ENCODE assay signal across 17 mouse cellular contexts in genomic region chr1:118917520-118918220, GRCm38 (mm10).
A peak's percentile ranks its signal among the peaks of the same experiment; 100 is the strongest.
DNase-seq lines count a peak whose midpoint lies in the region; ATAC-seq and TF ChIP-seq lines count a peak whose summit lies in the region.
"Had no signal": no experiment of that assay in that cellular context is flagged by ENCODE, and none has a peak within 500 bp of the region (broad histone marks: within the 10 kb centered on the region; RNA-seq: fewer than 3 reads in every experiment).

No protein-coding gene starts in this region.

- intact Hi-C loops in left cerebral cortex, postnatal 4 days (cut with DNase I): no loop called here
- intact Hi-C loops in gastrocnemius, postnatal 14 days (cut with DNase I; ENCODE audit: low total_unique reads): no loop called here

- H3K4me2 ChIP-seq in intestine, embryonic 16.5 days (ENCODE audit: low read depth, low read length): no peak overlapping the region
- H3K4me2 ChIP-seq: forebrain, embryonic 13.5 days; hindbrain, embryonic 15.5 days; midbrain, embryonic 12.5 days had no signal

- TF ChIP-seq CTCF in layer of hippocampus, adult 2 months (conservative IDR thresholded peaks at IDR 0.05): no peak

- WGBS in intestine, embryonic 16.5 days: 37% methylated on average over 7 of the region's 7 CpGs

- no peak for ATAC-seq in intestine, embryonic 16.5 days
- ATAC-seq: activated CD4-positive, CD25-positive, alpha-beta regulatory T cell, adult 4 months; forebrain, embryonic 13.5 days had no signal

- H3K27ac ChIP-seq in intestine, embryonic 16.5 days (ENCODE audit: low read length): no peak overlapping the region
- H3K27ac ChIP-seq in layer of hippocampus, adult 2 months: no peak overlapping the region
- H3K27ac ChIP-seq: midbrain, embryonic 12.5 days; stomach, postnatal 0 days had no signal

- no peak overlapping the region for H3K4me3 ChIP-seq in intestine, embryonic 16.5 days (ENCODE audit: low read length)
- H3K4me3 ChIP-seq in layer of hippocampus, adult 2 months: no peak overlapping the region
- H3K4me3 ChIP-seq: forebrain, embryonic 13.5 days; hindbrain, embryonic 15.5 days; midbrain, embryonic 12.5 days; myocyte had no signal

- no peaks in the 10 kb centered on the region for H3K27me3 ChIP-seq in intestine, embryonic 16.5 days (replicated peaks; ENCODE audit: control insufficient read depth, insufficient read depth, low read length)
- H3K27me3 ChIP-seq: hindbrain, embryonic 15.5 days had no signal

- H3K36me3 ChIP-seq in intestine, embryonic 16.5 days (ENCODE audit: control insufficient read depth, insufficient read depth, low read length): no peaks in the 10 kb centered on the region
- H3K36me3 ChIP-seq: hindbrain, embryonic 15.5 days; midbrain, embryonic 12.5 days had no signal

- no peak overlapping the region for H3K9ac ChIP-seq in intestine, embryonic 16.5 days (ENCODE audit: low read depth, low read length)
- H3K9ac ChIP-seq: forebrain, embryonic 13.5 days; hindbrain, embryonic 15.5 days; midbrain, embryonic 12.5 days had no signal

- peak; percentile 62 for DNase-seq in embryo, embryonic 10 days (ENCODE audit: low spot score)
- no peak for DNase-seq in embryo, embryonic 9.5 days (ENCODE audit: extremely low spot score)
- DNase-seq in left cerebral cortex, postnatal 4 days: peak; percentile 56
- no peak for DNase-seq in left cerebral cortex, adult 11 months (ENCODE audit: low spot score)
- DNase-seq in forelimb bud, embryonic 11.5 days (ENCODE audit: low read depth, low spot score): peak; percentile 68
- no peak for DNase-seq in layer of hippocampus, adult 2 months (ENCODE audit: low spot score in 2 of 2)
- no peak for DNase-seq in gastrocnemius, postnatal 14 days
- DNase-seq: adrenal gland, postnatal 36 days; kidney, postnatal 25 days; thymus, postnatal 14 days had no signal

- H3K9me3 ChIP-seq in intestine, embryonic 16.5 days (ENCODE audit: control insufficient read depth, low read length): no peaks in the 10 kb centered on the region
- H3K9me3 ChIP-seq: hindbrain, embryonic 15.5 days had no signal

- peaks cover 6% of the 10 kb centered on the region for H3K4me1 ChIP-seq in intestine, embryonic 16.5 days (ENCODE audit: control insufficient read depth, insufficient read depth, low read length)

Comparison
In these comparisons a context has a peak if more than half of its experiments do, and no peak if none do; other contexts are left out.
1. DNase-seq: peak in embryo, embryonic 10 days (single experiment), left cerebral cortex, postnatal 4 days (single experiment) and forelimb bud, embryonic 11.5 days (single experiment); none in embryo, embryonic 9.5 days (single experiment), left cerebral cortex, adult 11 months (single experiment), layer of hippocampus, adult 2 months (0 of 2) and gastrocnemius, postnatal 14 days (single experiment).